Mouse (Mus musculus): ENCODE measurements around the gene Hoxb4.

GRCm38 (mm10) chr11:96316696-96317607 is 1.1 kb upstream of the Hoxb4 start:
- TF ChIP-seq POLR2A (IDR thresholded peaks at IDR 0.05; ENCODE audit: low read depth, low read length) (no peak), CTCF (IDR thresholded peaks at IDR 0.05; ENCODE audit: extremely low read depth, insufficient read depth, insufficient read length, insufficient replicate concordance) (no peak)

All from spleen, adult 2 months (tissue).